Mouse (Mus musculus): Measurements from ENCODE around the gene Szt2. TPM values are rescaled to one million over a fixed set of nuclear protein-coding genes. Genes with fewer than 3 reads are reported as not detected.

The Szt2 gene
- polyA plus RNA-seq, 1 experiment from 2014 or later: 7.1 TPM

DNA sequence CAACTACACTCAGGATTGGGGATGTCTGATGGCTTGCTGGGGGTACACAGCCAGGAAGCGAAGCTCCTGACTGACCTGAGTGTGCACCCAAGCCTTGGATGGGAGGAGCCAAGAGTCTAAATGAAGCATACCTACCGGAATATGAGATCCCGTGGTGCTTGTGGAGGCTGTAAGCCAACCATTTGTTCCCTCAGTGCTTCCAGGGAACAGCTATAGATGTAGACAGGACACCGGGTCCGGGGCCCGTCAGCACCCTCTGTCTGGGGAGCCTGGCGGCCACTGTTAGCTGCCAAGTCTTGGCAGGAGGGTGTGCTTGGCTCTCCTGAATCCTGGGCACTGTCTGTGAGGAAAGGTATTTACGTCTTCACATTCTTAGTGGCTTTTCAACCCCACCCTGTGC is 21.8 kb downstream of the Szt2 start:
- H3K4me3 ChIP-seq (ENCODE audit: control insufficient read depth in 1 of 2, insufficient read depth in 1 of 2, low read depth in 1 of 2, low read length in 2 of 2): no peak overlapping the region
- no peaks in the 10 kb centered on the region for H3K27me3 ChIP-seq (ENCODE audit: control insufficient read depth, insufficient read depth, low read length)
- no peaks in the 10 kb centered on the region for H3K4me1 ChIP-seq (ENCODE audit: control insufficient read depth in 2 of 2, insufficient read depth in 2 of 2, low read length in 2 of 2)
- no peaks in the 10 kb centered on the region for H3K9me3 ChIP-seq (ENCODE audit: control insufficient read depth, low read length)
- H3K36me3 ChIP-seq (ENCODE audit: control insufficient read depth, insufficient read depth, low read length): peaks cover 100% of the 10 kb centered on the region
- no peak overlapping the region for H3K27ac ChIP-seq (replicated peaks in 1 of 2; ENCODE audit: control insufficient read depth in 1 of 2, insufficient read depth in 1 of 2, low read depth in 2 of 2, low read length in 2 of 2)
- WGBS: 87% methylated on average over 8 of the region's 8 CpGs
- no peak for ATAC-seq (ENCODE audit: insufficient number of reproducible peaks, insufficient read depth, low FRiP score, low read depth)
- no peak overlapping the region for H3K9ac ChIP-seq (ENCODE audit: low read length)
- H3K4me2 ChIP-seq (ENCODE audit: low read length): no peak overlapping the region

DNA sequence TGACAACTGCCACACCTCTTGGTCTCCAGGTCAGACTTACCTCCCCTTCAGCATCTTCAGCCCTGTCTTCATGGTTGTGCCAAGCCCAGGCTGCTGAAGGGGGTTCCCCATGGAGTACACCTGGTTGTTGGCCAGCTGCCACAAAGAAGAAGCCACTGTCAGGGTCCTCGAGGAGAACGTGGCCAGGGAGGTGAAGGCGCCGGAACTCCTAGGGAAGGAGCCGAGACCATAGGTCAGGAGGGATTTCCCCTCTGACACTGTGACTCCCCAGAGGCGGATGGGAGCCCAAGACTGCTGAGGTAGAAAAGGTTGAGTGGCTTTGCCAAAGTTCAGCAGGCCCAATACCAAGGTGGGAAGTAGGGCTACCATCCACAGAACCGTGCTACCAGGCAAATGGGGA is 25.8 kb downstream of the Szt2 start:
- H3K4me2 ChIP-seq (ENCODE audit: low read length): no peak overlapping the region
- H3K4me3 ChIP-seq (ENCODE audit: control insufficient read depth in 1 of 2, insufficient read depth in 1 of 2, low read depth in 1 of 2, low read length in 2 of 2): no peak overlapping the region
- H3K27ac ChIP-seq (replicated peaks in 1 of 2; ENCODE audit: control insufficient read depth in 1 of 2, insufficient read depth in 1 of 2, low read depth in 2 of 2, low read length in 2 of 2): no peak overlapping the region
- WGBS: 88% methylated on average over 7 of the region's 7 CpGs
- H3K4me1 ChIP-seq (ENCODE audit: control insufficient read depth in 2 of 2, insufficient read depth in 2 of 2, low read length in 2 of 2): no peaks in the 10 kb centered on the region
- peaks cover 98% of the 10 kb centered on the region for H3K36me3 ChIP-seq (ENCODE audit: control insufficient read depth, insufficient read depth, low read length)
- H3K27me3 ChIP-seq (ENCODE audit: control insufficient read depth, insufficient read depth, low read length): no peaks in the 10 kb centered on the region
- H3K9ac ChIP-seq (ENCODE audit: low read length): no peak overlapping the region
- ATAC-seq (ENCODE audit: insufficient number of reproducible peaks, insufficient read depth, low FRiP score, low read depth): no peak
- no peaks in the 10 kb centered on the region for H3K9me3 ChIP-seq (ENCODE audit: control insufficient read depth, low read length)

DNA sequence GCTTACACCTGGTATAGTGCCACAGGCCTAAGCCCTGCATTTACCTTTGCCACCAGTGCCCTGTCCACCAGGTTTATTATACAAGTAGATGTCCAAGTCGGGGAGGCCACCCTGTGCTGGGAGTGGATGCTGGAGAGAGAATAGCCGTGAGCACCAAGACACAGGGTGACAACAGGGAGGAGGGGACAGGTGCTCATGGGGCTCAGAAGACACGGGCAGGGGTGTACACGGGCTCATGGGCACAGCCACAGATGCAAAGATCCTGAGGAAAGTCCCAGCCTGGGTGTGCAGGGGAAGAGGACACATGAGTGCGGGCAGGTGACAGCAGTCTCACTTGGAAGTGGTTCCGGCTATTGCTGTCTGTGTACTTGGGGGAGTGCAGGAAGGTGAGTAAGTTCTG is 33.1 kb downstream of the Szt2 start:
- H3K4me1 ChIP-seq (ENCODE audit: control insufficient read depth in 2 of 2, insufficient read depth in 2 of 2, low read length in 2 of 2): no peaks in the 10 kb centered on the region
- ATAC-seq (ENCODE audit: insufficient number of reproducible peaks, insufficient read depth, low FRiP score, low read depth): no peak
- no peak overlapping the region for H3K9ac ChIP-seq (ENCODE audit: low read length)
- peaks cover 99% of the 10 kb centered on the region for H3K36me3 ChIP-seq (ENCODE audit: control insufficient read depth, insufficient read depth, low read length)
- no peak overlapping the region for H3K27ac ChIP-seq (replicated peaks in 1 of 2; ENCODE audit: control insufficient read depth in 1 of 2, insufficient read depth in 1 of 2, low read depth in 2 of 2, low read length in 2 of 2)
- no peak overlapping the region for H3K4me3 ChIP-seq (ENCODE audit: control insufficient read depth in 1 of 2, insufficient read depth in 1 of 2, low read depth in 1 of 2, low read length in 2 of 2)
- WGBS: 92% methylated on average over 6 of the region's 6 CpGs
- no peaks in the 10 kb centered on the region for H3K27me3 ChIP-seq (ENCODE audit: control insufficient read depth, insufficient read depth, low read length)
- no peaks in the 10 kb centered on the region for H3K9me3 ChIP-seq (ENCODE audit: control insufficient read depth, low read length)
- no peak overlapping the region for H3K4me2 ChIP-seq (ENCODE audit: low read length)

DNA sequence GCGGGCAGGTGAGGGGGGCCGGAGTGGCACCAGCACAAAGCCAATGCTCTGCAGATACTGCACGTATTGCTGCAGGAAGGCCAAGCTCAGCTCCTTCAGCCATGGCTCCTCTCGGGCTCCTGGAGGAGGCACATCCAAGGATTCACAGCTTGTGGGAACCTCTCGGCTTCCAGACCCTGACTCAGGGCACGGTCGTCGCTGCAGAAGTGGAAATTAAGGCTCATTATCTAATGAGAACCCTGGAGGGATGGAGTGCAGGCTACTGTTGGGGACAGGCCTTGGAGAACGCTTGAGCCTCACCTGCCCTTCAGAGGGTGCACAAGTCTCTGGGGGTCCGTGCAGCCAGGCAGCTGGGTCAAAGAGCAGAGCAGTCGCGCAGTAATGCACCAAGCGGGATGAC is 37.3 kb downstream of the Szt2 start:
- 92% methylated on average over 13 of the region's 13 CpGs for WGBS
- H3K36me3 ChIP-seq (ENCODE audit: control insufficient read depth, insufficient read depth, low read length): peaks cover 95% of the 10 kb centered on the region

DNA sequence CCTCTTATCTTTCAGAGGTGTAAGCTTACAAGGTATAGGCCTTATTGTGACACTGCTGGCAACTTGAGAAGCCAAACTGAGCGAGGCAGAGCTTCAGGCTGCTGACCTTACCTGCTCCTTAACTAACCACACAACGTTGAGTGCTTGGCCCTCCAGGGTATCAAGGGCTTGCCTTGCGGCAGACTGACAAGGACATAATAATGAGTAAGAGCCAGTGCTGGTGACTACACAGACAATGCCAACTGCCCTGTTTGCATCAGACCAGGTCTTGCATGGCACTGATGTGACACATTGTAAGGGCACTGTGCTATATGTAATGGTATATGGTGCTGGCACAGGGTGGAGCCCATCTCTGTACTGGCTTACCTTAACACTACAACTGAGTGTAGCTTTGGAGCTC is 40.5 kb downstream of the Szt2 start:
- peaks cover 87% of the 10 kb centered on the region for H3K36me3 ChIP-seq (ENCODE audit: control insufficient read depth, insufficient read depth, low read length)
- H3K9me3 ChIP-seq (ENCODE audit: control insufficient read depth, low read length): no peaks in the 10 kb centered on the region
- H3K27me3 ChIP-seq (ENCODE audit: control insufficient read depth, insufficient read depth, low read length): no peaks in the 10 kb centered on the region
- 83% methylated on average over 3 of the region's 3 CpGs for WGBS
- H3K4me3 ChIP-seq (ENCODE audit: control insufficient read depth in 1 of 2, insufficient read depth in 1 of 2, low read depth in 1 of 2, low read length in 2 of 2): no peak overlapping the region
- ATAC-seq (ENCODE audit: insufficient number of reproducible peaks, insufficient read depth, low FRiP score, low read depth): no peak
- H3K4me1 ChIP-seq (ENCODE audit: control insufficient read depth in 2 of 2, insufficient read depth in 2 of 2, low read length in 2 of 2): no peaks in the 10 kb centered on the region
- H3K9ac ChIP-seq (ENCODE audit: low read length): no peak overlapping the region
- H3K4me2 ChIP-seq (ENCODE audit: low read length): no peak overlapping the region
- H3K27ac ChIP-seq (replicated peaks in 1 of 2; ENCODE audit: control insufficient read depth in 1 of 2, insufficient read depth in 1 of 2, low read depth in 2 of 2, low read length in 2 of 2): no peak overlapping the region

More for the DNA sequence above, 37.3 kb downstream of the Szt2 start:
- Histone ChIP-seq H3K27me3 (ENCODE audit: control insufficient read depth, insufficient read depth, low read length) (no peaks in the 10 kb centered on the region), H3K27ac (replicated peaks in 1 of 2; ENCODE audit: control insufficient read depth in 1 of 2, insufficient read depth in 1 of 2, low read depth in 2 of 2, low read length in 2 of 2) (no peak overlapping the region), H3K4me2 (ENCODE audit: low read length) (no peak overlapping the region), H3K9me3 (ENCODE audit: control insufficient read depth, low read length) (no peaks in the 10 kb centered on the region), H3K4me3 (ENCODE audit: control insufficient read depth in 1 of 2, insufficient read depth in 1 of 2, low read depth in 1 of 2, low read length in 2 of 2) (no peak overlapping the region), H3K4me1 (ENCODE audit: control insufficient read depth in 2 of 2, insufficient read depth in 2 of 2, low read length in 2 of 2) (no peaks in the 10 kb centered on the region), H3K9ac (ENCODE audit: low read length) (no peak overlapping the region)
- no peak for ATAC-seq (ENCODE audit: insufficient number of reproducible peaks, insufficient read depth, low FRiP score, low read depth)

DNA sequence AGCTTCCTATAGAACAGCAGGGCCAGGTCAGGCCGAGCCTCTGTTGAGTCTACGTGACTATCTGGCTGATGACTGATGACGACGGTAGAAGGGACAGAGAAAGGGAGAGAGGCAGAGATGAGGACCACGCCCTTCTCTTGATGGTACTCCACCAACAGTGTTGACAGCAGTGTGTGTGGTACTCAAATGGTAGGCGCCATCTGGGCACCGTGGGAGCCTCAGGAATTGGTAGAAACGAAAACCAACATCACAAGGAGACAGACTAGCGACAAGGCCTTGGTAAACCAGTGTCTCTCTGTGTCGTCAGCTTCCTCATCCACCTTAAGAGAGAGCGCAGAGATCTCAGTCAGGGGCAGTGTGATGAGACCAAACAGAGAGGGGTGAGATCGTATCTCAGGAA is 41.5 kb downstream of the Szt2 start:
- Histone ChIP-seq H3K4me2 (ENCODE audit: low read length) (no peak overlapping the region), H3K4me3 (ENCODE audit: control insufficient read depth in 1 of 2, insufficient read depth in 1 of 2, low read depth in 1 of 2, low read length in 2 of 2) (no peak overlapping the region), H3K4me1 (ENCODE audit: control insufficient read depth in 2 of 2, insufficient read depth in 2 of 2, low read length in 2 of 2) (no peaks in the 10 kb centered on the region), H3K9me3 (ENCODE audit: control insufficient read depth, low read length) (no peaks in the 10 kb centered on the region), H3K27ac (replicated peaks in 1 of 2; ENCODE audit: control insufficient read depth in 1 of 2, insufficient read depth in 1 of 2, low read depth in 2 of 2, low read length in 2 of 2) (no peak overlapping the region), H3K36me3 (ENCODE audit: control insufficient read depth, insufficient read depth, low read length) (peaks cover 87% of the 10 kb centered on the region), H3K27me3 (ENCODE audit: control insufficient read depth, insufficient read depth, low read length) (no peaks in the 10 kb centered on the region), H3K9ac (ENCODE audit: low read length) (no peak overlapping the region)
- WGBS: 85% methylated on average over 12 of the region's 12 CpGs
- no peak for ATAC-seq (ENCODE audit: insufficient number of reproducible peaks, insufficient read depth, low FRiP score, low read depth)

DNA sequence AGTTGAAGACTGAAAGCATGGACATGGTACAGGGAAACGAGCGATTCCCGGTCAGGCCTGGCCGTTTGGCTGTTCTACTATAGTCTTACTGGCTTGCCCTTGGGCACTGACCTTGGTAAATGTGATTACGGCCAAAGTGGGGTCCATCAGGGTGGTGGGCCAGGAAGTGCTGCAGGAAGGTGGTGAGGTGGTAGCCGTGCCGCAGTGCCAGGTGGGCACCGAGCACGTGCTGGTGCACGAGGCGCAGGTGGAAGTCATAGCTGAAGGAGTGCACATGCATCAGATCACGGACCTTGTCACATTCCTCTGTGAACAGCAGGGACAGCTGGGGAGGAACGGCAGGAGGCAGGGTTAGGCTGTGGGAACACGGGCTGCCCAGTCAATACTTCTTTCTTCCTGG is 43.1 kb downstream of the Szt2 start:
- H3K36me3 ChIP-seq (ENCODE audit: control insufficient read depth, insufficient read depth, low read length): peaks cover 84% of the 10 kb centered on the region
- H3K27me3 ChIP-seq (ENCODE audit: control insufficient read depth, insufficient read depth, low read length): no peaks in the 10 kb centered on the region
- 81% methylated on average over 14 of the region's 14 CpGs for WGBS
- no peaks in the 10 kb centered on the region for H3K4me1 ChIP-seq (ENCODE audit: control insufficient read depth in 2 of 2, insufficient read depth in 2 of 2, low read length in 2 of 2)
- ATAC-seq (ENCODE audit: insufficient number of reproducible peaks, insufficient read depth, low FRiP score, low read depth): no peak
- H3K27ac ChIP-seq (replicated peaks in 1 of 2; ENCODE audit: control insufficient read depth in 1 of 2, insufficient read depth in 1 of 2, low read depth in 2 of 2, low read length in 2 of 2): no peak overlapping the region
- H3K9me3 ChIP-seq (ENCODE audit: control insufficient read depth, low read length): no peaks in the 10 kb centered on the region
- no peak overlapping the region for H3K9ac ChIP-seq (ENCODE audit: low read length)
- no peak overlapping the region for H3K4me3 ChIP-seq (ENCODE audit: control insufficient read depth in 1 of 2, insufficient read depth in 1 of 2, low read depth in 1 of 2, low read length in 2 of 2)
- no peak overlapping the region for H3K4me2 ChIP-seq (ENCODE audit: low read length)

DNA sequence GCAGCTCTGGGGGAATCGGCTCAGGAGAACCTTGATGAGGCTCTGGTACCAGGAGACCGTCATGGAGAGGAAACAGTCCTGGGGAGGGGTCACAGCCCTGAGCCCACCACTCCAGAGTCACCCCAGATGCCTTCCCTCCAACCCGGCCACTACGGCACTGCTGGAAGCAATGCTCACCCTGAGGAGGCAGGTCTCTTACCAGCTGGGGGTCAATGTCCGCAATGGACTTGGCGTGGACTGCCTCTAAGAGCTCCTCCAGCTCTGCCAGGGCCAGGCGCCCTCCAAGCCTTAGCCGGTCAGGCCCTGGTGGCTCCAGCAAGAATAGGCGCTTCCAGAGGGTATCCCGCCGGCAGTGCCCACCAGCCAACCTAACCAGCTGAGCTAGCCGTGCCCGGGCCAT is 44.4 kb downstream of the Szt2 start:
- WGBS: 95% methylated on average over 13 of the region's 13 CpGs
- Histone ChIP-seq H3K36me3 (ENCODE audit: control insufficient read depth, insufficient read depth, low read length) (peaks cover 73% of the 10 kb centered on the region), H3K27me3 (ENCODE audit: control insufficient read depth, insufficient read depth, low read length) (no peaks in the 10 kb centered on the region), H3K9ac (ENCODE audit: low read length) (no peak overlapping the region), H3K9me3 (ENCODE audit: control insufficient read depth, low read length) (no peaks in the 10 kb centered on the region), H3K4me2 (ENCODE audit: low read length) (no peak overlapping the region), H3K4me1 (ENCODE audit: control insufficient read depth in 2 of 2, insufficient read depth in 2 of 2, low read length in 2 of 2) (peaks cover 0 to 6% of the 10 kb centered on the region in 2 experiments; a peak in 3 of 4 replicates), H3K27ac (replicated peaks in 1 of 2; ENCODE audit: control insufficient read depth in 1 of 2, insufficient read depth in 1 of 2, low read depth in 2 of 2, low read length in 2 of 2) (no peak overlapping the region), H3K4me3 (ENCODE audit: control insufficient read depth in 1 of 2, insufficient read depth in 1 of 2, low read depth in 1 of 2, low read length in 2 of 2) (no peak overlapping the region)
- no peak for ATAC-seq (ENCODE audit: insufficient number of reproducible peaks, insufficient read depth, low FRiP score, low read depth)
